Mouse (Mus musculus): ENCODE results near the gene Slc13a3.

DNA sequence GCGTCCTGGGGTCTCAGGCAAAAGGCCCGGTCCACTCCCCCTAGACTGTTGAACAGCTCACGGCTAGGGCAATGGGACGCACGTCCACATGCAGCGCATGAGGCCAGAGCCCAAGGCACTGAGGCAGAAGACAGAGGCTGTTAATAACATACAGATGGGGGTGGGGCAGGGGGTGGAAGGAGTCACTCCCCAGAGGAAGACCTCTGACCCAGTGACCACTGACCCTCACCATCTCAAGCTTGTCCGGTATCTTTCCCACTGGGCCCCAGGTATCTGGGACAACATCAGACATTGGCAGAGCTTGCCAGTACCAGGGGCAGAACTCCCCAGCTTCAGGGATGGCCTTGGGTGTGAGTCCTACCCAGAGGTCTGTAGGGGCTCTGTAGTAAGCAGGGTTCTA lies 34.1 kb downstream of the Slc13a3 start:
- TF ChIP-seq CTCF (IDR thresholded peaks at IDR 0.05) = no peak
- TF ChIP-seq EP300 (IDR thresholded peaks at IDR 0.05) = no peak

Measured in lung, postnatal 0 days (tissue).